Mouse (Mus musculus) lung, adult 2 months (tissue): Measurements from ENCODE around the gene Zdhhc11. TPM values are rescaled to one million over a fixed set of nuclear protein-coding genes. Genes with fewer than 3 reads are reported as not detected.

Experiments
- DNase-seq: peaks from one replicate; pipeline ENCODE4 v3.0.0; 2022
- H3K4me1 ChIP-seq: fragments of 200-500 bp; 2 replicates; pipeline ENCODE4 v1.6.1; 2011; ENCODE audit warnings: low read length; ENCODE audit not compliant: control insufficient read depth, insufficient read depth
- H3K4me3 ChIP-seq: fragments of 200-500 bp; replicated peaks from 2 replicates; pipeline ENCODE3; 2011; ENCODE audit warnings: low read depth, mild to moderate bottlenecking, control low read depth, low read length; ENCODE audit errors: extremely low read depth
- CTCF ChIP-seq: fragments of 200-500 bp; IDR thresholded peaks from 2 replicates; pipeline ENCODE4 v1.5.1; 2011; ENCODE audit warnings: mild to moderate bottlenecking, low read length, control low read depth; ENCODE audit not compliant: insufficient read depth
- POLR2A ChIP-seq: fragments of 200-500 bp; IDR thresholded peaks from 2 replicates; pipeline ENCODE4 v1.6.1; 2011; ENCODE audit warnings: low read depth, mild to moderate bottlenecking, control low read depth, low read length, borderline replicate concordance; ENCODE audit errors: extremely low read depth
- WGBS: fragments of 180-500 bp; shearing (Covaris S2); methylation state at CpG from one replicate; pipeline ENCODE4 v1.1.7; 2018; 5-methylcytosine and 5-hydroxymethylcytosine counted together
- polyA plus RNA-seq: library from polyadenylated mRNA; depleted of rRNA; stranded (reverse); fragments of >200 nt; gene quantifications from 2 replicates; pipeline ENCODE4 v1.2.3, GENCODE M21; 2012; rRNA removed

Zdhhc11 gene
- polyA plus RNA-seq, result not detected in 2 replicates

DNA sequence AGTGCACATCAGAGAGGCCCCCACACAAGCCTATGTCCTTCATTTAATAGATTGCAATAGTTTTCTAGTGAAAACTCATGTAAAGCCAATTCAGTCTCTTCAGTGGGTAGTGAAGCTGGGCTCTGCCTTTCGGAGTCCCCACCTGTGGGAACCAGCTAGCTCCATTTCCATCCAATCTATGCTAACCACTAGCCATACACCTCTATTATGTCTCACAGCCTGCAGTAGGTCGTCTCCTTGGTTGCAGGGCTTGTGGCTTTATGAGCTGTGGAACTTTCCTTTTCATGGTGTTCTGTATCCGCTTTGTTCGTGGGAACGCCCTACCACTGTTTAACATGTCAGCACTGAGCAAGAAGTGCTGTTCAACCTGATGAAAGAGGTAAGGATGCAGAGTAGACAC lies at the start of gene Zdhhc11:
TSS of gene Zdhhc11 (plus strand) at position 301 of the 400 bp plus-strand sequence.
- Histone ChIP-seq H3K4me1 (no peaks in the 10 kb centered on the region), H3K4me3 (no peak within 1 kb of the TSS)
- WGBS, result 84% methylated on average over 5 of the region's 5 CpGs
- TF ChIP-seq POLR2A (no peak), CTCF (no peak)
- DNase-seq, result no peak

DNA sequence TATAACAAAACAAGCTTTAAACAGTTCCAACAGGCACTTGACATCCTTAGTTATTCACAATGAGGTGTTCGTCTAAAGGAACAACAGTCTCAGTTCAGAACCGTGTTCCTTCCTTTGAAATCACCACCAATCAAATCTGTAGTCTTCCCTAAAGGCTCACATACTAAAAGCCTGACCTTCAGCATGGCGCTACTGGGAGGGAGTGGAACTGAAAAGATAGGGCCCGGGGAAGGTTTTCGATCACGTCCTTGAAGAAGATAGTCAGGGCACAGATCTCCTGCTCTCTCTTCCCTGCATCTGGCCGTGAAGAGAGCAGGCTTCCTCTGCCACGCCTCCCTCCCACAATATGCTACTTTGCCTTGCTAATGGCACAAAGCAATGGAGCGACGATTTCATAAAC lies 31.4 kb upstream of the Zdhhc11 start:
- Histone ChIP-seq H3K4me1 (no peaks in the 10 kb centered on the region; the same call in 1 of the 2 replicates), H3K4me3 (no peak overlapping the region)
- DNase-seq, result no peak
- no peak for TF ChIP-seq POLR2A
- TF ChIP-seq CTCF, result no peak
- WGBS, result 92% methylated on average over 10 of the region's 10 CpGs

DNA sequence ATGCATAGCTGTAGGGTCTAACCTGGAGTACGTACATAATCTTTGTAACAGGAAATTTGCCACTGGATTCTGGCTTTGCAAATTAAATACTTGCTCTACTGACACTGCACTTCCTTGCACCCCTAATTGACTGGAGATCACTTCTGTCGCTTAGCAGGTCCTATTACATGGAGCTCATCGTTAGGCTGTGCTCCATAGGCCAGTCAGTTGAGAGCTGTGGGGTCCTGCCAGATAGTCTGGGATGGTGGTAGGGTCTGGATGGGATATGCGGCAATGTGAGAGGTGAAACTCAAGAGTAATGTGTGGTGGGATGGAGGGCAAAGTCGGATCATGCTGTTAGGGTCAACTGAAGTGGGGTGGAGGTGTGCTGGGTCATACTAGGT lies 26.7 kb upstream of the Zdhhc11 start:
- TF ChIP-seq CTCF (no peak), POLR2A (no peak)
- peak overlapping the region; percentile 93 for H3K4me3 ChIP-seq
- H3K4me1 ChIP-seq, result peaks cover 3% of the 10 kb centered on the region; the same call in 1 of the 2 replicates
- 10% methylated on average over 5 of the region's 5 CpGs for WGBS
- DNase-seq, result no peak

DNA sequence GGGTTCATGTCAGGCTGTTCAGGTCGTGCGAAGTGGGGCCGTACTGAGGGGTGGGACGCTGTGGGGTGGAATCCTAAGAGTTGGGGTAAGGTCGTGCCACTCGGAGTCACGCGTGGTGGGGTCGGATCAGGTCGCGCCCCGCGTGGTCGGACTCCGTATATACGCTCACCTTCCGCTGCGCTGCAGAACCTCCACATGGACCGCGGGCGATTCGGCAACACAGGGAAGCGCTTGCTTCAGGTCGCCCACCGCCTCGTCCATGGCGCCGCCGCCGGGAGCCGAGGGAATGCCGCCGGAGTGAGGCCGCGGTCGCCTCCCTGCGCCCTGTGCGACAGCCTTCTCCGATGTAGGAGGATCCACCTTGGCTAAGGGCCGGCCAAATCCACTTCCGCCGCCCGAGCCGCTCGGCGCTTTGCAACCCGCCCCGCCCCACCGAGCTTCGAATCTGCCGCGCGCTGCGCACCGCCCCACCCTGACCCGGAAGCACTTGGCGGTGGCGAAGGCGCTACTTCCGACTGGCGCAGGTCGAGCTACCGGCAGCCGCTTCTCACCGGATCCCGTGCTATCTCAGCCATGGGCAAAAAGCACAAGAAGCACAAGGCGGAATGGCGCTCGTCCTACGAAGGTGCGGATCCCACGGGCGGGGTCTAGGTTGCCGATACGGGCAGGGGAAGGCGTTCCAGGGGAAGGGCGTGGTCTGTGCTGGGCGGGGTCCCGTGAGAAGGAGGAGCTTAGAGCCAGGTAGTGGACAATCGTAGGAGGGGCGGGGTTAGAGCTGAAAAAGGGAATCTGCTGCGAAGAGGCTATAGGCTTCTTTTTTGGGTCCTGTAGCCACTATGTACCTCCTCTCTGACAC lies 26.1 kb upstream of the Zdhhc11 start, which contains the start of the genes Trip13 and Brd9:
TSS of gene Trip13 (minus strand) at position 464 of the 856 bp plus-strand sequence.
TSS of gene Brd9 (plus strand) at position 491 of the 856 bp plus-strand sequence.
- DNase-seq, result peak; percentile 96
- under 1% methylated on average over 82 of the region's 82 CpGs for WGBS
- peak within 1 kb of the TSS; percentile 93 for H3K4me3 ChIP-seq
- TF ChIP-seq POLR2A (peak; percentile 71; the same call in 1 of the 2 replicates), CTCF (no peak)
- peaks cover 3% of the 10 kb centered on the region; the same call in 1 of the 2 replicates for H3K4me1 ChIP-seq

DNA sequence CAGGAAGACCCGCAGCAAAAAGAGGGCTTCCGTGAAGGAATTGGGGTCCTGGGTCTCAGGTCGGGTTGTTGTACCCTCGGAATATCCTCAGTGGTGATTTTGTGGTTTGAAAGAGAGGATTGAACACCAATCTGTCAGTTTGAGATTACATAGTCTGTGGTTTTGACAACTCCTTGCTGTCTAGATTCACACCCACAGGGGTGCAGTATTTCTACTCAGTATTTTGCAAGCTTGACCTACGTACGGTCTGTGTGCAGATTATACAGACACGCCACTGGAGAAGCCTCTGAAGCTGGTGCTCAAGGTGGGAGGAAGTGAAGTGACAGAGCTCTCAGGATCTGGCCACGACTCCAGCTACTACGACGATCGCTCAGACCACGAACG lies 25.5 kb upstream of the Zdhhc11 start:
- WGBS, result 20% methylated on average over 13 of the region's 13 CpGs
- Histone ChIP-seq H3K4me3 (peak overlapping the region; percentile 93), H3K4me1 (peaks cover 3% of the 10 kb centered on the region; the same call in 1 of the 2 replicates)
- no peak for DNase-seq
- no peak for TF ChIP-seq POLR2A
- no peak for TF ChIP-seq CTCF

DNA sequence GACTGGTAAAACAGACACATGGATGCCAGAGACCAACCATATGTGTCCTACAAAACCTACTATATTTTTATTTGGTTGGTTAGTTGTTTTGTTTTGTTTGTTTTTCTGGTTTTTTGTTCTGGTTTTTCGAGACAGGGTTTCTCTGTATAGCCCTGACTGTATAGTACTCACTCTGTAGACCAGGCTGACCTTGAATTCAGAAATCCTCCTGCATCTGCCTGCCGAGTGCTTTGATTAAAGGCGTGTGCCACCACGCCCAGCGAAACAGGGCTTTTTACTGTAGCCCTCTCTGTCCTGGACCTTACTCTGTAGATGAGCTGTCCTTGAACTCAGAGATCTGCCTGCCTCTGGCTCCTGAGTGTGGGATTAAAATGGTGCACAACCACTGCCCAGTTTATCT lies 24.6 kb upstream of the Zdhhc11 start:
- H3K4me1 ChIP-seq, result peaks cover 3% of the 10 kb centered on the region; the same call in 1 of the 2 replicates
- 95% methylated on average over 5 of the region's 5 CpGs for WGBS
- no peak overlapping the region for H3K4me3 ChIP-seq
- TF ChIP-seq CTCF (no peak), POLR2A (no peak)
- no peak for DNase-seq

DNA sequence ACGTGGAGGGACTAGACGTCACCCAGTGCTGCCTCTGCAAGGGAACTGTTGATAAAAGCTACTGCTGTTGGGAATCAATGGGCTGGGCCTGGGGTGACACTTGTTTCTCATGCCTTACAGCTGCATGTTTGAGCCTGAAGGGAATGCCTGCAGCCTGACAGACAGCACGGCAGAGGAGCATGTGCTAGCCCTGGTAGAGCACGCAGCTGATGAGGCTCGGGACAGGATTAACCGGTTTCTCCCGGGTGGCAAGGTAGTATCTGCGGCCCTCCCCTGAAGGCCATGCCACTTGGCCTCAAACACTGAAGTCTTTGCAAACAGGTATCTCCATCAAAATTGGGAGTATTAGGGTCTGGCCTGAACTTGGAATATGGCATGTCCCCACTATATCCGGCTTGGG lies 19.0 kb upstream of the Zdhhc11 start:
- Histone ChIP-seq H3K4me3 (no peak overlapping the region), H3K4me1 (no peaks in the 10 kb centered on the region)
- DNase-seq, result no peak
- TF ChIP-seq POLR2A (no peak), CTCF (no peak)
- 89% methylated on average over 9 of the region's 9 CpGs for WGBS

DNA sequence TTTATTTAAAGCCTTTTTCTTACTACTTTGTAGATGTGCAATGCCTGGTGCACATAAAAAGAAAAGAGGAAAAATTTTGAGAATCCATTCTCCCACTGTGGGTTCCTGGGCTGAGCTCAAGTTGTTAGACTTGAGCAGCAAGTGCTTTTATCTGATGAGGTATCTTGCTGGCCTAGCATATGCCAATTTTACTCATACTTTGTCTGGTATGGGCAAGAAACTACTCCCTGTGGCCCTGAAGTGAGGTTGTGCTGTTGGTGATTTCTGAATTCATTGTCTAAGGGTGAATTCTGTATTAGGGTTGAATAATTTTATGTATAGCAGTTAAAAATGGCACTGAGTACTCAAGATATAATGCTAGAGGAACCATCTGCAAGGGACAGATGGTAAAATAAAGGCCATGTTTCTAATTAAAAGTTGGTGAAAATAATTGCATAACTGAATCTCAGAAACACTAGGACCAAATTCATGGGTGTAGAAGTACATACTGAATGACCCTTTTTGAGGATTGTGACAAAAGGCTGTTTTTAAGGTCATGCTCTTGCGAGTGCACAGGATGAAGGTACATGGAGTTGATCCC lies 10.0 kb upstream of the Zdhhc11 start:
- TF ChIP-seq CTCF (no peak), POLR2A (no peak)
- no peak overlapping the region for H3K4me3 ChIP-seq
- 91% methylated on average over 1 of the region's 1 CpGs for WGBS
- no peaks in the 10 kb centered on the region for H3K4me1 ChIP-seq
- DNase-seq, result no peak

DNA sequence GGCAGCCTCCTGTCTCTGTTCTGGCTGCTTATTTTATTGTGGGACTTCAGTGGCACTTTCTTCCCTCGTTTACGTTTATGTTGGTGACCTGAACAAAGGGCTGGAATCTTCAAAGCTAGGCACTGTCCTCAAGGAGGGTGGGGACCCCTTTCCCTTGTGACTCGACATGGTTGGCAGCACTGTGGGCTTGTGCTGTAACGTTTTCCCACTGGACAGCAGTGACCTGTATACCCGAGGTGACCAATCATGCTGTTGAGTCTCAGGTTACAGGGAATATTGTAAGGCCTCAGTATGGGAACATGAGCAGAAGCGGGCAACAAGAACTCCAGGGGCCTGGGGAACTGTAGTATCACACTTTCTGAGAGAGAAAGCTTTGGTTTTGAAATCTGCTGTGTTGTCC lies 9.0 kb upstream of the Zdhhc11 start:
- no peak overlapping the region for H3K4me3 ChIP-seq
- WGBS, result 56% methylated on average over 6 of the region's 6 CpGs

DNA sequence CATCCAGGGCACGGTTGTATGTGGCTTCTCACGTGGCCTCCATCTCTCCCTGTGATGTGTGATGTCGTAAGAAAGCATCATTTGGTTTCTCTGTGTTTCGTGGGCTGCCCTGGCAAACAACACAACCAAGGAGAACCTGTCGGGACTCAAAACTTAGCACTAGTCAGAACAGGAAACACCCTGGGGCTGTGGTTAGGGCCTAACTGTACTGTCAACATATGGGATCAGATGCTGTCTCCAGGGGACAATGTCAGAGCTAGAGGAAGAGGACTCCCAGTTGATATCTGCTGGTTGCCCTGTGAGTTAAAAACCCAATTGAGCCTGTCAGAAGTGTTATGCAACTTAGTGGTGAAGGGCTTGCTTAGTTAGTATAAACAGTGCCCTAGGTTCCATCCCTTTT lies 8.1 kb upstream of the Zdhhc11 start:
- no peak for DNase-seq
- 81% methylated on average over 5 of the region's 5 CpGs for WGBS
- TF ChIP-seq POLR2A (no peak), CTCF (no peak)

More for the DNA sequence above, 9.0 kb upstream of the Zdhhc11 start:
- no peak for TF ChIP-seq POLR2A
- no peak for TF ChIP-seq CTCF
- DNase-seq, result no peak
- H3K4me1 ChIP-seq, result no peaks in the 10 kb centered on the region

DNA sequence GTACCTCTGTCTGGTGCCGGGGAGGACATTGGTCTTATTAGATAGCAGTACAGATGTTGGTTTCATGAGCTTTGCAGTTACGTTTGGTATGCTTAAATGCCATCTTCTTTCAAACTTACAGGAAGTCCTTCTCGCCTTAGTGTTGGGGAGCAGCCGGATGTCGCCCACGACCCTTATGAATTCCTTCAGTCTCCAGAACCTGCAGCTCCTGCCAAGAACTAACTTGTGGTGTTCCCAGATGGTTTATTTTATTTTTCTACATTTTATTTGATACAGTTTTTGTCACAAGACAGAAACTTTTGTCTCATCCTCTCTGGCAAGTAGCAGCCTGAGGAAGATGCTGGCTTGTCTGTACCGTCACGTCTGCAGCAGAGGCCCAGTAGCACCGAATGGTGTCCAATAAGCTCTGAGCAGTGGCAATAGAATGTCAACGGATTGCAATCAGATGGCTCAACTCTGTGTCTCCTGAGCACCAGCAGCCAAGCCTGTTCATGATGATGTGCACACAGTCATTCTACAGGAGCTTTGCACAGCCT lies 3.5 kb upstream of the Zdhhc11 start:
- Histone ChIP-seq H3K4me3 (no peak overlapping the region), H3K4me1 (no peaks in the 10 kb centered on the region)
- DNase-seq, result no peak
- TF ChIP-seq CTCF (no peak), POLR2A (no peak)
- 79% methylated on average over 10 of the region's 10 CpGs for WGBS

More for the DNA sequence above, 8.1 kb upstream of the Zdhhc11 start:
- no peaks in the 10 kb centered on the region for H3K4me1 ChIP-seq
- no peak overlapping the region for H3K4me3 ChIP-seq
